Mouse (Mus musculus) kidney, adult 11 months (tissue): ENCODE measurements around the gene Calm1.

Experiments
- DNase-seq: peaks from one replicate; pipeline ENCODE4 v3.0.0; 2022

The Calm1 gene

GRCm38 (mm10) chr12:100226073-100226472 is 26.8 kb downstream of the Calm1 start:
- DNase-seq: no peak

- no peak for DNase-seq
Observed at GRCm38 (mm10) chr12:100226621-100227020, 27.4 kb downstream of the Calm1 start.

GRCm38 (mm10) chr12:100228041-100228725 is 28.9 kb downstream of the Calm1 start:
- DNase-seq: no peak

- DNase-seq: no peak
Observed at GRCm38 (mm10) chr12:100234201-100234600, 35.0 kb downstream of the Calm1 start.

GRCm38 (mm10) chr12:100234919-100235318 is 35.7 kb downstream of the Calm1 start:
- DNase-seq: no peak

GRCm38 (mm10) chr12:100235423-100235822 is 36.2 kb downstream of the Calm1 start:
- DNase-seq: no peak

- no peak for DNase-seq
Observed at GRCm38 (mm10) chr12:100239404-100239803, 40.2 kb downstream of the Calm1 start.

GRCm38 (mm10) chr12:100239807-100240206 is 40.6 kb downstream of the Calm1 start:
- DNase-seq: no peak

GRCm38 (mm10) chr12:100241911-100242796 is 42.9 kb downstream of the Calm1 start:
- peak; percentile 19 for DNase-seq

GRCm38 (mm10) chr12:100244580-100244979 is 45.3 kb downstream of the Calm1 start:
- no peak for DNase-seq

GRCm38 (mm10) chr12:100249170-100249569 is 49.9 kb downstream of the Calm1 start:
- DNase-seq: no peak

- DNase-seq: no peak
Observed at GRCm38 (mm10) chr12:100254471-100254870, 55.2 kb downstream of the Calm1 start.

GRCm38 (mm10) chr12:100255441-100255949 is 56.3 kb downstream of the Calm1 start:
- DNase-seq: no peak

- DNase-seq: no peak
Observed at GRCm38 (mm10) chr12:100257779-100258178, 58.5 kb downstream of the Calm1 start.
